Mouse (Mus musculus): ENCODE data around the gene Trim25.
"Not testable (repeated sequence)": the region's sequence is repeated elsewhere in the genome, so short reads cannot be mapped to it uniquely, and the experiment has no call there.

Gene Trim25

GRCm38 (mm10) chr11:89022120-89022731 is 23.1 kb downstream of the Trim25 start:
- in situ Hi-C loops (cut with MboI; ENCODE audit: low sequenced_read_pairs), result no loop called here

- in situ Hi-C loops (cut with MboI; ENCODE audit: low sequenced_read_pairs), result no loop called here
Measured at GRCm38 (mm10) chr11:89023477-89023876, 24.3 kb downstream of the Trim25 start.

GRCm38 (mm10) chr11:89024181-89024881 is 25.2 kb downstream of the Trim25 start:
- in situ Hi-C loops (cut with MboI; ENCODE audit: low sequenced_read_pairs), result no loop called here

GRCm38 (mm10) chr11:89025603-89026002 is 26.4 kb downstream of the Trim25 start:
- in situ Hi-C loops (cut with MboI; ENCODE audit: low sequenced_read_pairs), result no loop called here

- in situ Hi-C loops (cut with MboI; ENCODE audit: low sequenced_read_pairs), result no loop called here
Measured at GRCm38 (mm10) chr11:89026117-89026516, 26.9 kb downstream of the Trim25 start.

- in situ Hi-C loops (cut with MboI; ENCODE audit: low sequenced_read_pairs), result no loop called here
Measured at GRCm38 (mm10) chr11:89027955-89028361, 28.8 kb downstream of the Trim25 start.

GRCm38 (mm10) chr11:89028871-89029405 is 29.8 kb downstream of the Trim25 start:
- in situ Hi-C loops (cut with MboI; ENCODE audit: low sequenced_read_pairs), result no loop called here

- in situ Hi-C loops (cut with MboI; ENCODE audit: low sequenced_read_pairs), result loop anchor here (10.0 kb wide), 1 partner anchor 46 kb away; no protein-coding TSS in a partner anchor
Measured at GRCm38 (mm10) chr11:89030552-89030951, 31.4 kb downstream of the Trim25 start.

GRCm38 (mm10) chr11:89031189-89031588 is 32.0 kb downstream of the Trim25 start:
- in situ Hi-C loops (cut with MboI; ENCODE audit: low sequenced_read_pairs), result loop anchor here (10.0 kb wide), 1 partner anchor 46 kb away; no protein-coding TSS in a partner anchor

- in situ Hi-C loops (cut with MboI; ENCODE audit: low sequenced_read_pairs), result loop anchor here (10.0 kb wide), 1 partner anchor 50 kb away; no protein-coding TSS in a partner anchor
Measured at GRCm38 (mm10) chr11:89034592-89034991, 35.4 kb downstream of the Trim25 start.

- in situ Hi-C loops (cut with MboI; ENCODE audit: low sequenced_read_pairs), result loop anchor here (5.0 to 10.0 kb wide), 2 partner anchors 33 to 51 kb away; no protein-coding TSS in a partner anchor
Measured at GRCm38 (mm10) chr11:89035552-89035951, 36.4 kb downstream of the Trim25 start.

GRCm38 (mm10) chr11:89038496-89038895 is 39.3 kb downstream of the Trim25 start:
- in situ Hi-C loops (cut with MboI; ENCODE audit: low sequenced_read_pairs), result loop anchor here (5.0 to 10.0 kb wide), 2 partner anchors 36 to 54 kb away; no protein-coding TSS in a partner anchor

GRCm38 (mm10) chr11:89039325-89039724 is 40.1 kb downstream of the Trim25 start:
- in situ Hi-C loops (cut with MboI; ENCODE audit: low sequenced_read_pairs), result loop anchor here (5.0 to 10.0 kb wide), 2 partner anchors 37 to 55 kb away; no protein-coding TSS in a partner anchor

- in situ Hi-C loops (cut with MboI; ENCODE audit: low sequenced_read_pairs), result not testable (repeated sequence)
Measured at GRCm38 (mm10) chr11:89041073-89041472, 41.9 kb downstream of the Trim25 start.

GRCm38 (mm10) chr11:89043046-89043445 is 43.9 kb downstream of the Trim25 start:
- in situ Hi-C loops (cut with MboI; ENCODE audit: low sequenced_read_pairs), result no loop called here

- in situ Hi-C loops (cut with MboI; ENCODE audit: low sequenced_read_pairs), result not testable (repeated sequence)
Measured at GRCm38 (mm10) chr11:89045501-89045900, 46.3 kb downstream of the Trim25 start.

- in situ Hi-C loops (cut with MboI; ENCODE audit: low sequenced_read_pairs), result no loop called here
Measured at GRCm38 (mm10) chr11:89046021-89046420, 46.8 kb downstream of the Trim25 start.

- in situ Hi-C loops (cut with MboI; ENCODE audit: low sequenced_read_pairs), result no loop called here
Measured at GRCm38 (mm10) chr11:89051767-89052166, 52.6 kb downstream of the Trim25 start.

- in situ Hi-C loops (cut with MboI; ENCODE audit: low sequenced_read_pairs), result no loop called here
Measured at GRCm38 (mm10) chr11:89055931-89056690, 56.9 kb downstream of the Trim25 start.

- in situ Hi-C loops (cut with MboI; ENCODE audit: low sequenced_read_pairs), result no loop called here
Measured at GRCm38 (mm10) chr11:89058515-89059270, 59.5 kb downstream of the Trim25 start.
